Mouse (Mus musculus) cortical plate, adult 2 months (tissue): ENCODE measurements around the gene Snai3.

Experiments
- CTCF ChIP-seq: fragments of 200-500 bp; IDR thresholded peaks from 2 replicates; pipeline ENCODE4 v1.5.1; 2011; ENCODE audit warnings: mild to moderate bottlenecking, control low read depth, low read length; ENCODE audit not compliant: insufficient read depth; ENCODE audit errors: extremely low read depth
- POLR2A ChIP-seq: fragments of 200-500 bp; IDR thresholded peaks from 2 replicates; pipeline ENCODE4 v1.6.1; 2011; ENCODE audit warnings: mild to moderate bottlenecking, low read length, control low read depth; ENCODE audit not compliant: insufficient read depth; ENCODE audit errors: extremely low read depth

DNA sequence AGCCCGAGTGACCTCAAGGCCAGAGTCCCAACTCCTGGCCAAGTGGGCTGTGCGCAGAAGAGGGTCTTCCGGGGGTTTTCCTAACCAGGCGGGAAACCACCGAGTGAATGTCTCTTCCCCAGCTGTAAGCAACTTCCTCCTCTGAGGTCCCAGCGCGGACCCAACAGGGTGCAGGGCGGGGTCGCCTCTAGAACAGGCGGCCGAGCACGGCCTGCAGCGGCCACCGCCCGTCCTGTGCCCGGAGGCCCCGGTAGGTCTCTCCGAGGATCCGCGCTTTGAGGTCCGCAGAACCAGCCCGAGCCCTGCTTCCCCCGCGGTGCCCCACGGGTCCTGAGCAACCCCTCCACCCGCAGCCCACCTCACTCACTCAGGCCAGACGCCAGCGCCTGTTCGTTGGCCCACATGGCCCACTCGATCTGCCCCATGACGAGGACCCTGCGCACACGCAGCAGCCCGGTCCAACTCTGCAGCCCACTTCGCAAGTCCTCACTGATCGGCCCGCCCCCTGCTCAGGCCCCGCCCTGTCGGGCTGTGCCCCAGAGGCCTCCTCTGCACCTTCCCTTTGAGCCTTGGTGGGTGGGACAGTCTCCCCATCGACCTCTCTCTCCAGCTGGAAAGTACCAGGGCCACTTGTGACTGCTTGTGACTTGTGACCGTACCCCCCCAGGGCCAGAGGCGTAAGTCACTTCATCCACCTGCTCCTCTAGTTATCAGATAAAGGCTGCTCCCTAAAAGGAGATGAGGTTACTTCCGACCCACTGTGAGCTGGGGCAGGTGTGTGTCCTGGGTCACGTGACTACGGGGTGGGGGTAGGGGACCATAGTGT, 27.9 kb downstream of the Snai3 start, which contains the start of gene Cyba:
- TF ChIP-seq POLR2A: 0 out of 2 replicates have a peak, but pooled peaks have one; percentile 36
- no peak for TF ChIP-seq CTCF
